Mouse (Mus musculus): Measurements from ENCODE around the gene Fgd3. TPM values are rescaled to one million over a fixed set of nuclear protein-coding genes. Genes with fewer than 3 reads are reported as not detected.

Gene Fgd3
- 0.58 and 0.60 TPM in 2 replicates for polyA plus RNA-seq (2021; fragmentation: Nextera tagmentation)
- long read RNA-seq, experiment 1, full-length matches to known transcripts, result 1 of 1 reads
- long read RNA-seq, experiment 1, partial matches to known transcripts, result 0 of 1 reads
- long read RNA-seq, experiment 1, other reads (novel, unspliced or antisense), result 0 of 1 reads
- long read RNA-seq, experiment 2, partial matches to known transcripts, result 1 of 7 reads
- long read RNA-seq, experiment 2, other reads (novel, unspliced or antisense), result 6 of 7 reads

DNA sequence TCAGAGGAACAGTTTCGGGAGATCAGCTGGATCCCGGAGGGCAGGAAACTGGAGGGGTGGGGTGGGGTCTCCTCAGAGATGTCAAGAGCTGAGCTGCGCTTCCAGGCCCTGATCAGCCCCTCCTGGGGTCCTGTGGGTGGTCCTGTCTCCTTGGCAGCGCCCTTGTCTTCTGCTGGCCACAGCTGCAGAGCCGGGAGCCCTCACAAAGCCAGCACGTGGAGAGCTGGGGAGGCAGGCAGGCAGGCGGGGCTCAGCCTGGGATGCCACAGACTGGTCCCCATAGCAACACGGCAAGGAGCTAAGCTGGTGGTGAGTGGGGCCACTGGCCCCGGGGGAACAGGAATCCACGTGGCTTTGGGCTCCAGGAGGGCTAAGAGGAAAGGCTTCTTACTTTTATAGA is at the start of gene Fgd3:
Fgd3 (minus strand) TSS at position 272 of the 400 bp plus-strand sequence.

GRCm38 (mm10) chr13:49341012-49341830 is 21.1 kb upstream of the Fgd3 start, which contains the start of gene Bicd2:
Bicd2 (plus strand) TSS chr13:49341585.

DNA sequence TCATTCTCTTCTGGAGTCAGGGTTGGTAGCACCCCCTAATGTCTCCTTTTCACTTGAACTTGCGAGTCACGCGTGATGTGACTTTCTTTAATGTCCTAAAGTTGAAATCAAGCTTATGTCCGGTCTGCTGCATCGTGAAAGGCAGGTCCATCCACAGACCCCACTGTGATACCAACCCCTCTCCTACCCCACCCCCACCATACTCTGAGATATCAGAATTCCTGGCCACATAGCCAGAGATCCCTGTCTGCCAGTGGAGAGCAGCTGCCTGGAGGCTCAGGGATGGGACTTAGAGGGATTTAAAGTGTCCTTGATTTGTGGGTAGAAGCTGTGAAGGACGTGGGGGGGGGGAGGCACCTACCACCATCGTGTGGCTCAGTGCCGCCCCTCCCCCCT is 71.6 kb downstream of the Fgd3 start, which contains the start of gene Susd3:
Susd3 (minus strand) TSS at position 240 of the 396 bp plus-strand sequence.

DNA sequence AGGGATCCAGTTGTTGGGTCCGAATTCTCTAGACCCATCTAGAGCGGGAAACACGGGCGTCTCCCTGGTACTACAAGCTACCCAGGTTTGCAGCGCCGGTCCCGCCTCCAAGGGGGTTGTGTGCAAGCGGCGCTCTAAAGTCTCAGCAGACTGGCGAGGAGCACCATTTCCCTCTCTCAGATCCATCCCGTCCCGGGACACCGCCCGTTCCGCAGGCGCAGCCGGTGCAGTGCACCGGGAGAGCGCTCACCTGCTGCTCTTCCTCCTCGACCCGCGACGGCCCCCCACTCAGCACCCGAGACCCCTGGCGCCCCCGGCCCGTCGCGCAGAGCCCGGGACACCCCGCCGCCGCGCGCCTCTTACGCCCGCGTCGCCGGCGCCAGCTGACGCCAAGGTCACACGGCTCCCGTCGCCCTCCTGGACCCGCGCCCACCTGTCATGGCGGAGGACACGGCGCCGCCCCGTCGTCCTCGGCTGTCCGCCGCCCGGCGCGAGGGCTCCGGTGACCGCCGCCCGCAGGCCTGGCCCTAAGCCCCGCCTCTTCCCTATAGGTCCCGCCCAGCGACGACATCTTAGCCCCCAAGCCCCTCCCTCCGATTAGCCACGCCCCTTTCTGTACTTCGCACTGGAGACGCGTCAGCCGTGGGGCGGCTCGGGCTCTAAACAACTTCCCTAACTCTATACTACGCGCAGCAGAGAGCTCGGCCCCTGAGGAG is 104.4 kb downstream of the Fgd3 start, which contains the start of gene Card19:
Card19 (minus strand) TSS at position 534 of the 716 bp plus-strand sequence.

Other genes with a start within 250 kb of the Fgd3 start
- 7.6 and 9.5 TPM in 2 replicates for gene Wnk2, start 172.3 kb downstream of the Fgd3 start, polyA plus RNA-seq (2021; fragmentation: Nextera tagmentation)
- 68.6 and 68.9 TPM in 2 replicates for gene Ninj1, start 132.8 kb downstream of the Fgd3 start, polyA plus RNA-seq (2021; fragmentation: Nextera tagmentation)
- gene Card19, start 104.3 kb downstream of the Fgd3 start, polyA plus RNA-seq (2021; fragmentation: Nextera tagmentation), result 29.1 and 30.3 TPM in 2 replicates
- gene Susd3, start 71.6 kb downstream of the Fgd3 start, polyA plus RNA-seq (2021; fragmentation: Nextera tagmentation), result 2.5 and 3.6 TPM in 2 replicates
- gene Bicd2, start 21.3 kb upstream of the Fgd3 start, polyA plus RNA-seq (2021; fragmentation: Nextera tagmentation), result 8.0 and 8.8 TPM in 2 replicates
- 12.9 and 13.4 TPM in 2 replicates for gene Ippk, start 100.9 kb upstream of the Fgd3 start, polyA plus RNA-seq (2021; fragmentation: Nextera tagmentation)
- gene Tes3-ps, start 173.0 kb upstream of the Fgd3 start, polyA plus RNA-seq (2021; fragmentation: Nextera tagmentation), result 0.19 and 0.36 TPM in 2 replicates
- gene Ecm2, start 184.5 kb upstream of the Fgd3 start, polyA plus RNA-seq (2021; fragmentation: Nextera tagmentation), result 1.9 and 3.2 TPM in 2 replicates
- gene Aspn, start 224.1 kb upstream of the Fgd3 start, polyA plus RNA-seq (2021; fragmentation: Nextera tagmentation), result 0.25 and 0.43 TPM in 2 replicates